Mouse (Mus musculus) cortical plate, adult 2 months (tissue): ENCODE measurements at regions not wholly inside any gene's neighbourhood (a gene's known extent, or its start where the extent isn't known, plus 50 kb on each side); places are given as distances from the start of the nearest gene placed in this dataset.

Source experiments
- H3K27ac ChIP-seq: fragments of 200-500 bp; 2 replicates; pipeline ENCODE4 v1.5.1; 2012; ENCODE audit warnings: low read length, control low read depth, inconsistent platforms; ENCODE audit not compliant: insufficient read depth
- H3K4me1 ChIP-seq: fragments of 200-500 bp; 2 replicates; pipeline ENCODE4 v1.6.1; 2011; ENCODE audit warnings: low read length; ENCODE audit not compliant: control insufficient read depth, insufficient read depth
- H3K4me3 ChIP-seq: fragments of 200-500 bp; 2 replicates; pipeline ENCODE4 v1.5.1; 2011; ENCODE audit warnings: mild to moderate bottlenecking, low read length, control low read depth; ENCODE audit not compliant: insufficient read depth
- CTCF ChIP-seq: fragments of 200-500 bp; IDR thresholded peaks from 2 replicates; pipeline ENCODE4 v1.5.1; 2011; ENCODE audit warnings: mild to moderate bottlenecking, control low read depth, low read length; ENCODE audit not compliant: insufficient read depth; ENCODE audit errors: extremely low read depth
- POLR2A ChIP-seq: fragments of 200-500 bp; IDR thresholded peaks from 2 replicates; pipeline ENCODE4 v1.6.1; 2011; ENCODE audit warnings: mild to moderate bottlenecking, low read length, control low read depth; ENCODE audit not compliant: insufficient read depth; ENCODE audit errors: extremely low read depth

DNA sequence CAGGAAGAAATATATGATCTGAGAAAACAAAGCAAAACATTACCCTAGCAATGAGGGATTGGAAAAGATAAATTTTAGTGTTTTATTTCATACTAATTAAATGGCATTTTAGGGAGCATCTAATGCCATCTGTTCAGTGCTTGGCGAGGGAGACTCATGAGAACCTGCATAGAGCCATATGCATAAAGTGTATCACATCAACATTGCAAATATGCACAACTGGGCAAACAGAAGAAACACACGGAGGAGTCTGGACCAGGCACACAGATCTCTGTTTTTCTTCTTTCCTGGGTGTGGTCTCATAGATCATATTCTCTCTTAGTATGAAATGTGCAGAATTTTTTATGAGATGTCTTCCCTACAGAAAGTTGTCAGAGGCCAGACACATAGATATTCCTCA lies 71.1 kb upstream of the Sphkap start:
- no peaks in the 10 kb centered on the region for H3K4me1 ChIP-seq
- TF ChIP-seq CTCF (no peak), POLR2A (no peak)
- H3K27ac ChIP-seq: no peak overlapping the region
- no peak overlapping the region for H3K4me3 ChIP-seq
